Mouse (Mus musculus): ENCODE results near the gene A630001G21Rik. TPM values are rescaled to one million over a fixed set of nuclear protein-coding genes. Genes with fewer than 3 reads are reported as not detected.

The A630001G21Rik gene
- polyA plus RNA-seq, 1 experiment, result 0.02 TPM

Other genes with a start within 250 kb of the A630001G21Rik start
- not detected for gene G530012D18Rik, start 203.0 kb downstream of the A630001G21Rik start, polyA plus RNA-seq (2012; fragmentation: generic; extraction: Trizol)
- gene Sp110, start 179.8 kb downstream of the A630001G21Rik start, polyA plus RNA-seq (2012; fragmentation: generic; extraction: Trizol), result not detected
- 0.20 TPM for gene Sp140, start 178.3 kb downstream of the A630001G21Rik start, polyA plus RNA-seq (2012; fragmentation: generic; extraction: Trizol)
- gene Sp100, start 128.7 kb downstream of the A630001G21Rik start, polyA plus RNA-seq (2012; fragmentation: generic; extraction: Trizol), result 0.14 TPM
- 29.0 TPM for gene Cab39, start 14.8 kb upstream of the A630001G21Rik start, polyA plus RNA-seq (2012; fragmentation: generic; extraction: Trizol)
- 86.6 TPM for gene Itm2c, start 115.6 kb upstream of the A630001G21Rik start, polyA plus RNA-seq (2012; fragmentation: generic; extraction: Trizol)
- not detected for gene 4933407L21Rik, start 149.8 kb upstream of the A630001G21Rik start, polyA plus RNA-seq (2012; fragmentation: generic; extraction: Trizol)
- not detected for gene Gpr55, start 182.4 kb upstream of the A630001G21Rik start, polyA plus RNA-seq (2012; fragmentation: generic; extraction: Trizol)
- gene Spata3, start 238.2 kb upstream of the A630001G21Rik start, polyA plus RNA-seq (2012; fragmentation: generic; extraction: Trizol), result not detected

All from myocyte (in vitro differentiated cells).